Mouse (Mus musculus) hindbrain, embryonic 10.5 days (tissue): ENCODE data around the gene Klc1. TPM values are rescaled to one million over a fixed set of nuclear protein-coding genes. Genes with fewer than 3 reads are reported as not detected.

ENCODE experiments used
- DNase-seq: peaks from one replicate; pipeline ENCODE4 v3.0.0-alpha.2; 2017; ENCODE audit warnings: low spot score
- H3K27ac ChIP-seq: fragments of 300-500 bp; sonication (generic); 2 replicates; pipeline ENCODE4 v1.5.1; 2016; ENCODE audit warnings: mild to moderate bottlenecking, moderate library complexity
- H3K27me3 ChIP-seq: fragments of 300-500 bp; sonication (generic); 2 replicates; pipeline ENCODE4 v1.6.1; 2016; ENCODE audit warnings: mild to moderate bottlenecking; ENCODE audit not compliant: poor library complexity, insufficient read depth, severe bottlenecking
- H3K36me3 ChIP-seq: fragments of 300-500 bp; sonication (generic); 2 replicates; pipeline ENCODE4 v1.6.1; 2016; ENCODE audit warnings: mild to moderate bottlenecking, moderate library complexity
- H3K4me1 ChIP-seq: fragments of 300-500 bp; sonication (generic); replicated peaks from 2 replicates; pipeline ENCODE4 v1.6.1; 2016; ENCODE audit warnings: mild to moderate bottlenecking
- H3K4me3 ChIP-seq: fragments of 300-500 bp; sonication (generic); 2 replicates; pipeline ENCODE4 v1.5.1; 2016; ENCODE audit warnings: mild to moderate bottlenecking, moderate library complexity
- H3K9me3 ChIP-seq: fragments of 300-500 bp; sonication (generic); 2 replicates; pipeline ENCODE4 v1.6.1; 2016; ENCODE audit warnings: mild to moderate bottlenecking, moderate library complexity
- WGBS: fragments of 180-500 bp; shearing (Covaris S2); methylation state at CpG from one replicate; pipeline ENCODE4 v1.1.7; 2016; 5-methylcytosine and 5-hydroxymethylcytosine counted together
- polyA plus RNA-seq: library from polyadenylated mRNA; unstranded; fragments of >200 nt; fragmentation: Nextera tagmentation; extraction: Ambion mirVana; gene quantifications from 2 replicates; pipeline ENCODE4 v1.2.1, GENCODE M21; 2016

The Klc1 gene
- polyA plus RNA-seq, 1 experiment from 2014 or later, result 303 TPM

GRCm38 (mm10) chr12:111829954-111830353 lies 71.3 kb downstream of the Klc1 start:
- Histone ChIP-seq H3K9me3 (no peaks in the 10 kb centered on the region), H3K4me3 (no peak overlapping the region), H3K4me1 (peaks cover 18% of the 10 kb centered on the region), H3K27me3 (no peaks in the 10 kb centered on the region), H3K36me3 (peaks cover 87% of the 10 kb centered on the region), H3K27ac (peak overlapping the region; percentile 57; the same call in 1 of the 2 replicates)
- WGBS, result 84% methylated on average over 9 of the region's 9 CpGs
- DNase-seq, result no peak

DNA sequence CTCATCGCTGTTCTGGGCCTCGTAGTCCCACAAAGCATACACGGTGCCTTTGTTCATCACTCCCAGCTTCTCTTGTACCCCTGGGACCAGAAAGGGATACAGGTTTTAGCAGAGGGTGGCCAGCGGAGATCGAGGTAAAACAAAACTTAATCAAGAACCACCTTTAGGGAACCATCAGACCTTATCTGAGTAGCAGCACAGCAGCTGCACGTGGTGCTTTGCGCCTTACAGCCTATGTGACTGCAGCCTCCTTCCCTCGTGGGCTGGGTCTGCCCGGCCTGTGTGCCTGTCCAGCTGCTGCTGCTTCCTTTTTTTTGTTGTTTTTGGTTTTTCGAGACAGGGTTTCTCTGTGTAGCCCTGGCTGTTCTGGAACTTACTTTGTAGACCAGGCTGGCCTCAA lies 71.7 kb downstream of the Klc1 start:
- H3K9me3 ChIP-seq, result no peaks in the 10 kb centered on the region
- no peaks in the 10 kb centered on the region for H3K27me3 ChIP-seq
- DNase-seq, result no peak
- H3K27ac ChIP-seq, result peak overlapping the region; percentile 57; the same call in 1 of the 2 replicates
- 89% methylated on average over 10 of the region's 10 CpGs for WGBS
- H3K4me1 ChIP-seq, result peaks cover 18% of the 10 kb centered on the region
- H3K36me3 ChIP-seq, result peaks cover 83% of the 10 kb centered on the region
- H3K4me3 ChIP-seq, result no peak overlapping the region

- H3K27ac ChIP-seq, result no peak overlapping the region
- WGBS, result 79% methylated on average over 5 of the region's 5 CpGs
- peaks cover 60% of the 10 kb centered on the region for H3K36me3 ChIP-seq
- DNase-seq, result no peak
- H3K4me3 ChIP-seq, result no peak overlapping the region
- H3K27me3 ChIP-seq, result no peaks in the 10 kb centered on the region
- H3K4me1 ChIP-seq, result peaks cover 18% of the 10 kb centered on the region
- H3K9me3 ChIP-seq, result no peaks in the 10 kb centered on the region
These were observed 74.0 kb downstream of the Klc1 start for GRCm38 (mm10) chr12:111832643-111833042.

- Histone ChIP-seq H3K4me1 (peaks cover 18% of the 10 kb centered on the region), H3K27ac (no peak overlapping the region), H3K9me3 (no peaks in the 10 kb centered on the region), H3K36me3 (peaks cover 52% of the 10 kb centered on the region), H3K27me3 (no peaks in the 10 kb centered on the region), H3K4me3 (no peak overlapping the region)
- 89% methylated on average over 10 of the region's 10 CpGs for WGBS
- DNase-seq, result no peak
These were observed 74.8 kb downstream of the Klc1 start for GRCm38 (mm10) chr12:111833457-111833856.

DNA sequence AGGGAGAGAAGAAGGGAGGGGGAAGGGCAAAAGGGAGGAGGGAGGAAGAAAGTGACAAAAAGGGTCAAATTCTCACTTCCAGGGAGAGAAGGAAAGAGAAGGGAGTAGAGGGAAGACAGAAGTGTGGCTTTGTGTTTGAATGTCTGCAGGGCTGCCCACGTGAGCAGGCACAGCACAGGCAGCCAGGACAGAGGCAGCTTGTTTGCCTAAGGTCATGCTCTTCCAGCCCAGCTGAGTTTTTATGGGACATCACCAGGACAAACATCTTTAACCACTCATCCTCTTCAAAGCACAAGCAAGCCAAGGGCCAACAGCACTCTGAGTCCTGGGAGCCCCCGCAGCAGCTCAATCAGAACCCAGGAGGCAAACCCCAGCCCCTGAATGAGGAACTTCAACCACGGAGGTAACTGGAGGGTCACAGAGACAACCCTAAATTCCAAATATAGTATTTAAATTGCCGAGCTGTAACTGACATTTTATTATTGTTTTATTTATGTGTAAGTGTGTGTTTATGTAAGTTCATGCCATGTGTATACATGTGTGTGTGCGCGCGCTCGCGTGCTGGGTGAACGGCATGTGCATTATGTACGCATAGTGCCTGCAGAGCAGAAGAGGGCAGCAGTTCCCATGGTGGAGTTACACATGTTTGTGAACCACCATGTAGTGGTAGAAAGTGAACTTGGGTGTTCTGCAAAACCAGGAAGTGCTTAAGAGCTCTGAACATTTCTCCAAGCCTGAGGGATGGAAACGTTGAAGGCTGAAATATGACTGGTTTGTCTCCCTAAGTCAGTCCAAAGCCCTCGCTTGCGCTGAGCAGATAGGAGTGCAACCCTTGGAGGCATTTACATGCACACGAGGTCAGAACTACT lies 84.2 kb downstream of the Klc1 start:
- WGBS, result 86% methylated on average over 15 of the region's 15 CpGs
- Histone ChIP-seq H3K36me3 (no peaks in the 10 kb centered on the region), H3K4me1 (no peaks in the 10 kb centered on the region; the same call in 1 of the 2 replicates), H3K9me3 (no peaks in the 10 kb centered on the region), H3K27me3 (no peaks in the 10 kb centered on the region), H3K27ac (no peak overlapping the region), H3K4me3 (no peak overlapping the region)
- DNase-seq, result no peak

GRCm38 (mm10) chr12:111843470-111843869 lies 84.8 kb downstream of the Klc1 start:
- H3K4me3 ChIP-seq, result no peak overlapping the region
- no peaks in the 10 kb centered on the region for H3K36me3 ChIP-seq
- H3K27ac ChIP-seq, result no peak overlapping the region
- H3K27me3 ChIP-seq, result no peaks in the 10 kb centered on the region
- no peaks in the 10 kb centered on the region for H3K9me3 ChIP-seq
- H3K4me1 ChIP-seq, result peaks cover 2% of the 10 kb centered on the region; the same call in 1 of the 2 replicates
- no peak for DNase-seq
- 76% methylated on average over 2 of the region's 2 CpGs for WGBS

DNA sequence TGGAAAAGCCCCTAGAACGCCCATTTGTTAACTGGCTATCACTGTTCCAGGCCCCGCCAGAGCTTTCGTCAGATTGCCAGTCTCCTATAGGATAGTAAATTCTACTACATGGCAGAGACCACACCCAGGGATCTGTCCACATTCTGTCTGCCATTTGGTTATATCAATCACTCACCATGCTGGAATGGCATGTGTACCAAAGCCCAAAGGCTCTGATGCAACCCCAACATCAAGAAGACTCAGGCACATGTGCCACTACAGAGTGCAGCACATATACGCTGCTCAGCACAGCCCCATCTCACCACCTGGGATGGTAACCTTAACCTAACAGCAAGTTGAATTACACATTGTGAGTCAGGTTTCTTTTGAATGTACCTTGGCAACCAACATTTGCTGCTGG lies 87.3 kb downstream of the Klc1 start:
- WGBS, result 93% methylated on average over 4 of the region's 4 CpGs

DNA sequence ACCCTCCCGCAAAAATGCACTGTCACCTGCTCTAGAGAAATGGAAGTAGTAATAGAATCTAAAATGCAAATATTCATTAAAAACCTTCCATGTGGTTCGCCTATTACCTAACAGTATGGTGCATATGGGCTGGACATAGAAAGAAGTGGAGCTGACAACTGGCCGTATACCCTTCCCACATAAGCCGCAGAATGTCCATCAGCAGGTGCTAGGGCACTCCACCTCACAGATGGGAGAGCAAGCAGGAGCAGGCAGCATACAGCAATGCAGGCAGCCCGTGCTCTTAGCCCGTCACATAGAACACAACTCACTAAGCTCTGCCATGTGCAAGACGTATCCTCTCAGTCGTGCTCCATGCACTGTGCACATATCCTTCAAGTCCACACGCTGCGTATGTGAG lies 88.2 kb downstream of the Klc1 start:
- no peak for DNase-seq
- Histone ChIP-seq H3K9me3 (0 out of 2 replicates have a peak, but pooled peaks cover 3% of the 10 kb centered on the region), H3K27ac (no peak overlapping the region), H3K36me3 (no peaks in the 10 kb centered on the region), H3K27me3 (no peaks in the 10 kb centered on the region), H3K4me1 (peaks cover 3% of the 10 kb centered on the region; the same call in 1 of the 2 replicates), H3K4me3 (no peak overlapping the region)
- WGBS, result 90% methylated on average over 10 of the region's 10 CpGs

More for the DNA sequence above, 87.3 kb downstream of the Klc1 start:
- H3K9me3 ChIP-seq, result 0 out of 2 replicates have a peak, but pooled peaks cover 3% of the 10 kb centered on the region
- no peak overlapping the region for H3K27ac ChIP-seq
- H3K36me3 ChIP-seq, result no peaks in the 10 kb centered on the region
- H3K4me3 ChIP-seq, result no peak overlapping the region
- H3K27me3 ChIP-seq, result no peaks in the 10 kb centered on the region
- DNase-seq, result no peak
- peaks cover 3% of the 10 kb centered on the region; the same call in 1 of the 2 replicates for H3K4me1 ChIP-seq

DNA sequence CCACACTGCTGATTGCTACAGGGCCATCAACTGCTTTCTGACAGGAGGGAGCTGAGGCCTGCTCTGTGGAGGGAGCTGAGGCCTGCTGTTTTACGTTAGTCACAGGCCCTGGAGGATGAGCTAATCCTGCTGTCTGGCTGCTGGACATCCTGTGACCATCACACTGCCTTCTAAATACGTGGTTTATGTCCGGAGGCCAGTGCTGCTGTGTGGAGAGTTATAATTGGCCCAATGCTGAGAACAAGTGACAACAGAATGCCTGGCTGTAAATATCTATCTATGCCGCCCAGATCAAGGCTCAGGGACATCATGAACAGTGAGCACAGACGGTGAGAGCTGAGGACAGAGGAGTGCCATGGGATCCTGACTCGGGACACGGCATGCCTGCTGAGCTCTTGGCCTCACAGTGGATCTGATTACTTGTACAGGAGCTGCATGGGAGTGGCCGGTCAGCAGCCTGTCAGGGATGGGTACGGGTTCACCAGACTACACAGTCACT lies 89.7 kb downstream of the Klc1 start:
- 0 out of 2 replicates have a peak, but pooled peaks cover 3% of the 10 kb centered on the region for H3K4me1 ChIP-seq
- H3K27me3 ChIP-seq, result no peaks in the 10 kb centered on the region
- H3K9me3 ChIP-seq, result 0 out of 2 replicates have a peak, but pooled peaks cover 3% of the 10 kb centered on the region
- no peak for DNase-seq
- H3K36me3 ChIP-seq, result no peaks in the 10 kb centered on the region
- WGBS, result 69% methylated on average over 9 of the region's 9 CpGs
- H3K27ac ChIP-seq, result no peak overlapping the region
- no peak overlapping the region for H3K4me3 ChIP-seq

DNA sequence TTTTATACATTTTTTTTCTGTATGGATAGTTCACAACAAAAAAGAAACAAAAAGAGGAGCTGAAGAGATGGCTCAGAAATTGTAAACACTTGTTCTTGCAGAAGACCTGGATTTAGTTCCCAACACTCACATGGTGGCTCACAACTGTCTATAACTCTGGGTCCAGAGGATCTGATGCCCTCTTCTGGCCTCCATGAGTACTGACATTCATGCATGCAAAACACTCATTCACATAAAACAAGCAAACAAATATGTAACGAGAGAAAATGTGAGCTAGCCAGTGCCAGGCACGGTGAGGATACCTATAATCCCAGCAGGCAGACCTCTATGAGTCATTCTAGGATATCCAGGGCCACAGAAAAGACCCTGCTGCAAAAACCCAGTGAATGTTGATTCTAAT lies 92.6 kb downstream of the Klc1 start:
- no peak overlapping the region for H3K27ac ChIP-seq
- 0 out of 2 replicates have a peak, but pooled peaks cover 3% of the 10 kb centered on the region for H3K9me3 ChIP-seq
- no peak overlapping the region for H3K4me3 ChIP-seq
- H3K27me3 ChIP-seq, result no peaks in the 10 kb centered on the region
- H3K36me3 ChIP-seq, result no peaks in the 10 kb centered on the region
- 65% methylated on average over 2 of the region's 2 CpGs for WGBS
- no peak for DNase-seq
- 0 out of 2 replicates have a peak, but pooled peaks cover 3% of the 10 kb centered on the region for H3K4me1 ChIP-seq

DNA sequence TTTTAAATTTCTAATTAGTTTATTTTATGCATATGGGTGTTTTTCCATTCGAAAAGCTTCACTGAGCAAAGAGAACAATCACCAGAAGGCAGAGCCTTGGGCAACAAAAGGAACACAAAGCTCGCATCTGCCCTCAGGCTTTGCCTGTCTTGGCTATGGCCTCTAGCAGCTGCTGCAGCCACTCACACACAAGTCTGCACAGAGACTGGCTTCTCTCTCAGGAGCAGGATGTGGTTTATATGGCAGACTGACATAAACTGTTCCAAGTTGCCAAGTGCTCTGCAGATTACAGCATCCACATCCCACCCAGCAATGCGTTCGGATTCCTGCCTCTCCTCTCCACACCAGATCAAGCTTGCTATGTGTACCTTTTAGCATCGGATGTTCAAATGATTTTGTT lies 93.1 kb downstream of the Klc1 start:
- Histone ChIP-seq H3K27me3 (no peaks in the 10 kb centered on the region), H3K4me1 (0 out of 2 replicates have a peak, but pooled peaks cover 3% of the 10 kb centered on the region), H3K27ac (no peak overlapping the region), H3K36me3 (no peaks in the 10 kb centered on the region), H3K4me3 (no peak overlapping the region), H3K9me3 (0 out of 2 replicates have a peak, but pooled peaks cover 3% of the 10 kb centered on the region)
- 85% methylated on average over 5 of the region's 5 CpGs for WGBS
- DNase-seq, result no peak

DNA sequence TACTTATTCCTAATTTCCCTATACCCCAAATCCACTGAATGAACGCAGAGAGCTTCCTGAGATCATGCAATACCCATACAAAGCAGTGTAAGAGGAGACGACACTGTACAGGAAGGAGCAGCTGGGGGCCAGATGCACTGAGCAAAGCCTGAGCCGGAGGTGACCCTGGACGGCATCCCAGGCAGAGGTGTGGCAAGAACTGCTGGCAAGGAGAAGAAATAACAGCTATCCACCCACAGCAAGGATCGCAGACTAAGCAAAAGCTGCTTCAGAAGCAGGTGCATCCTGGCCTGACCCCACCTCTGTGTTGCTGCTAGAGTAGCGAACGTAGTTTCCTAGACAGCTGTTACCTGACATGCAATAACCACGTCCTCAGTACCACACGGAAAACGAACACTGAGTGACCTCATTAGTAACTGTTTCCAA lies 94.4 kb downstream of the Klc1 start:
- no peak for DNase-seq
- no peaks in the 10 kb centered on the region for H3K27me3 ChIP-seq
- no peaks in the 10 kb centered on the region for H3K36me3 ChIP-seq
- WGBS, result 71% methylated on average over 10 of the region's 10 CpGs
- 0 out of 2 replicates have a peak, but pooled peaks cover 3% of the 10 kb centered on the region for H3K9me3 ChIP-seq
- no peak overlapping the region for H3K4me3 ChIP-seq
- 0 out of 2 replicates have a peak, but pooled peaks cover 3% of the 10 kb centered on the region for H3K4me1 ChIP-seq
- no peak overlapping the region for H3K27ac ChIP-seq

GRCm38 (mm10) chr12:111853546-111853945 lies 94.9 kb downstream of the Klc1 start:
- Histone ChIP-seq H3K9me3 (0 out of 2 replicates have a peak, but pooled peaks cover 3% of the 10 kb centered on the region), H3K27ac (no peak overlapping the region), H3K4me1 (0 out of 2 replicates have a peak, but pooled peaks cover under 1% of the 10 kb centered on the region), H3K27me3 (no peaks in the 10 kb centered on the region), H3K4me3 (no peak overlapping the region), H3K36me3 (no peaks in the 10 kb centered on the region)
- no peak for DNase-seq
- 75% methylated on average over 4 of the region's 4 CpGs for WGBS
